Mouse (Mus musculus): ENCODE data around the gene Lamc2. TPM values are rescaled to one million over a fixed set of nuclear protein-coding genes. Genes with fewer than 3 reads are reported as not detected.

The Lamc2 gene
- polyA plus RNA-seq, 1 experiment from 2014 or later: 12.7 TPM

GRCm38 (mm10) chr1:153102296-153103185 lies 83.7 kb downstream of the Lamc2 start:
- H3K27ac ChIP-seq: no peak overlapping the region
- H3K36me3 ChIP-seq: no peaks in the 10 kb centered on the region
- H3K4me2 ChIP-seq: no peak overlapping the region
- H3K27me3 ChIP-seq: no peaks in the 10 kb centered on the region
- WGBS: 92% methylated on average over 17 of the region's 17 CpGs
- H3K9ac ChIP-seq: no peak overlapping the region
- H3K4me3 ChIP-seq: no peak overlapping the region
- no peaks in the 10 kb centered on the region for H3K9me3 ChIP-seq
- H3K4me1 ChIP-seq: 0 out of 2 replicates have a peak, but pooled peaks cover 13% of the 10 kb centered on the region
- no peak for ATAC-seq (ENCODE audit: insufficient number of reproducible peaks, insufficient read depth, low FRiP score, low TSS enrichment, low read depth)

- no peak overlapping the region for H3K9ac ChIP-seq
- no peaks in the 10 kb centered on the region for H3K9me3 ChIP-seq
- no peaks in the 10 kb centered on the region for H3K27me3 ChIP-seq
- ATAC-seq (ENCODE audit: insufficient number of reproducible peaks, insufficient read depth, low FRiP score, low TSS enrichment, low read depth): no peak
- peak overlapping the region; percentile 64 for H3K27ac ChIP-seq
- peaks cover 16% of the 10 kb centered on the region; the same call in 1 of the 2 replicates for H3K4me1 ChIP-seq
- no peaks in the 10 kb centered on the region for H3K36me3 ChIP-seq
- 31% methylated on average over 9 of the region's 9 CpGs for WGBS
- H3K4me3 ChIP-seq: no peak overlapping the region
- H3K4me2 ChIP-seq: peak overlapping the region; percentile 16; the same call in 1 of the 2 replicates
These were observed 84.8 kb downstream of the Lamc2 start for GRCm38 (mm10) chr1:153101327-153101880.

- H3K9ac ChIP-seq: no peak overlapping the region
- ATAC-seq (ENCODE audit: insufficient number of reproducible peaks, insufficient read depth, low FRiP score, low TSS enrichment, low read depth): no peak
- peak overlapping the region; percentile 16; the same call in 1 of the 2 replicates for H3K4me2 ChIP-seq
- H3K4me3 ChIP-seq: no peak overlapping the region
- peak overlapping the region; percentile 64 for H3K27ac ChIP-seq
- WGBS: 34% methylated on average over 9 of the region's 9 CpGs
- H3K9me3 ChIP-seq: no peaks in the 10 kb centered on the region
- no peaks in the 10 kb centered on the region for H3K27me3 ChIP-seq
- peaks cover 21% of the 10 kb centered on the region; the same call in 1 of the 2 replicates for H3K4me1 ChIP-seq
- no peaks in the 10 kb centered on the region for H3K36me3 ChIP-seq
These were observed 85.3 kb downstream of the Lamc2 start for GRCm38 (mm10) chr1:153100912-153101311.

- Histone ChIP-seq H3K27me3 (peaks cover 3% of the 10 kb centered on the region; the same call in 1 of the 2 replicates), H3K27ac (no peak overlapping the region), H3K4me2 (no peak overlapping the region), H3K36me3 (no peaks in the 10 kb centered on the region), H3K9ac (no peak overlapping the region), H3K9me3 (no peaks in the 10 kb centered on the region), H3K4me3 (no peak overlapping the region), H3K4me1 (peaks cover 24% of the 10 kb centered on the region; the same call in 1 of the 2 replicates)
- 28% methylated on average over 11 of the region's 11 CpGs for WGBS
- ATAC-seq (ENCODE audit: insufficient number of reproducible peaks, insufficient read depth, low FRiP score, low TSS enrichment, low read depth): no peak
These were observed 87.7 kb downstream of the Lamc2 start for GRCm38 (mm10) chr1:153098586-153098985.

- Histone ChIP-seq H3K4me1 (peaks cover 24% of the 10 kb centered on the region; the same call in 1 of the 2 replicates), H3K36me3 (no peaks in the 10 kb centered on the region), H3K9me3 (no peaks in the 10 kb centered on the region), H3K4me2 (no peak overlapping the region), H3K9ac (no peak overlapping the region), H3K27ac (no peak overlapping the region), H3K27me3 (peaks cover 3% of the 10 kb centered on the region; the same call in 1 of the 2 replicates), H3K4me3 (no peak overlapping the region)
- 85% methylated on average over 6 of the region's 6 CpGs for WGBS
- ATAC-seq (ENCODE audit: insufficient number of reproducible peaks, insufficient read depth, low FRiP score, low TSS enrichment, low read depth): no peak
These were observed 89.1 kb downstream of the Lamc2 start for GRCm38 (mm10) chr1:153097017-153097675.

GRCm38 (mm10) chr1:153095826-153096727 lies 90.2 kb downstream of the Lamc2 start:
- 5% methylated on average over 16 of the region's 16 CpGs for WGBS
- Histone ChIP-seq H3K4me1 (peaks cover 29% of the 10 kb centered on the region), H3K27ac (peak overlapping the region; percentile 2; the same call in 1 of the 2 replicates), H3K9ac (no peak overlapping the region), H3K9me3 (no peaks in the 10 kb centered on the region), H3K4me3 (no peak overlapping the region), H3K4me2 (no peak overlapping the region), H3K27me3 (peaks cover 3% of the 10 kb centered on the region; the same call in 1 of the 2 replicates), H3K36me3 (no peaks in the 10 kb centered on the region)
- ATAC-seq (ENCODE audit: insufficient number of reproducible peaks, insufficient read depth, low FRiP score, low TSS enrichment, low read depth): peak; percentile 56; the same call in 1 of the 2 replicates

- H3K27ac ChIP-seq: no peak overlapping the region
- no peaks in the 10 kb centered on the region for H3K36me3 ChIP-seq
- H3K4me2 ChIP-seq: no peak overlapping the region
- no peaks in the 10 kb centered on the region for H3K9me3 ChIP-seq
- no peak overlapping the region for H3K4me3 ChIP-seq
- ATAC-seq (ENCODE audit: insufficient number of reproducible peaks, insufficient read depth, low FRiP score, low TSS enrichment, low read depth): no peak
- H3K9ac ChIP-seq: no peak overlapping the region
- 51% methylated on average over 6 of the region's 6 CpGs for WGBS
- H3K27me3 ChIP-seq: peaks cover 3% of the 10 kb centered on the region; the same call in 1 of the 2 replicates
- peaks cover 35% of the 10 kb centered on the region for H3K4me1 ChIP-seq
These were observed 90.9 kb downstream of the Lamc2 start for GRCm38 (mm10) chr1:153095328-153095727.

- Histone ChIP-seq H3K9me3 (no peaks in the 10 kb centered on the region), H3K27me3 (peaks cover 3% of the 10 kb centered on the region; the same call in 1 of the 2 replicates), H3K4me3 (no peak overlapping the region), H3K27ac (no peak overlapping the region), H3K9ac (no peak overlapping the region), H3K36me3 (no peaks in the 10 kb centered on the region), H3K4me1 (peaks cover 35% of the 10 kb centered on the region), H3K4me2 (no peak overlapping the region)
- WGBS: 45% methylated on average over 12 of the region's 12 CpGs
- no peak for ATAC-seq (ENCODE audit: insufficient number of reproducible peaks, insufficient read depth, low FRiP score, low TSS enrichment, low read depth)
These were observed 91.8 kb downstream of the Lamc2 start for GRCm38 (mm10) chr1:153094226-153095076.

- 76% methylated on average over 4 of the region's 4 CpGs for WGBS
- Histone ChIP-seq H3K36me3 (no peaks in the 10 kb centered on the region), H3K4me1 (peaks cover 30% of the 10 kb centered on the region), H3K4me2 (no peak overlapping the region), H3K9me3 (no peaks in the 10 kb centered on the region), H3K27me3 (peaks cover 3% of the 10 kb centered on the region; the same call in 1 of the 2 replicates), H3K9ac (no peak overlapping the region), H3K27ac (no peak overlapping the region), H3K4me3 (no peak overlapping the region)
- no peak for ATAC-seq (ENCODE audit: insufficient number of reproducible peaks, insufficient read depth, low FRiP score, low TSS enrichment, low read depth)
These were observed 92.7 kb downstream of the Lamc2 start for GRCm38 (mm10) chr1:153093581-153093980.

- no peak overlapping the region for H3K4me3 ChIP-seq
- H3K4me2 ChIP-seq: no peak overlapping the region
- H3K9ac ChIP-seq: no peak overlapping the region
- no peaks in the 10 kb centered on the region for H3K36me3 ChIP-seq
- no peak overlapping the region for H3K27ac ChIP-seq
- H3K9me3 ChIP-seq: no peaks in the 10 kb centered on the region
- WGBS: 47% methylated on average over 5 of the region's 5 CpGs
- peaks cover 3% of the 10 kb centered on the region; the same call in 1 of the 2 replicates for H3K27me3 ChIP-seq
- H3K4me1 ChIP-seq: peaks cover 27% of the 10 kb centered on the region
- no peak for ATAC-seq (ENCODE audit: insufficient number of reproducible peaks, insufficient read depth, low FRiP score, low TSS enrichment, low read depth)
These were observed 93.1 kb downstream of the Lamc2 start for GRCm38 (mm10) chr1:153093172-153093571.

Data from embryonic facial prominence, embryonic 13.5 days (tissue).